Mouse (Mus musculus): Measurements from ENCODE around the gene Uqcc1. TPM values are rescaled to one million over a fixed set of nuclear protein-coding genes. Genes with fewer than 3 reads are reported as not detected.
A peak's percentile ranks its signal among the peaks of the same experiment; 100 is the strongest.

The Uqcc1 gene
- polyA plus RNA-seq, 1 experiment from 2014 or later = 72.7 TPM

DNA sequence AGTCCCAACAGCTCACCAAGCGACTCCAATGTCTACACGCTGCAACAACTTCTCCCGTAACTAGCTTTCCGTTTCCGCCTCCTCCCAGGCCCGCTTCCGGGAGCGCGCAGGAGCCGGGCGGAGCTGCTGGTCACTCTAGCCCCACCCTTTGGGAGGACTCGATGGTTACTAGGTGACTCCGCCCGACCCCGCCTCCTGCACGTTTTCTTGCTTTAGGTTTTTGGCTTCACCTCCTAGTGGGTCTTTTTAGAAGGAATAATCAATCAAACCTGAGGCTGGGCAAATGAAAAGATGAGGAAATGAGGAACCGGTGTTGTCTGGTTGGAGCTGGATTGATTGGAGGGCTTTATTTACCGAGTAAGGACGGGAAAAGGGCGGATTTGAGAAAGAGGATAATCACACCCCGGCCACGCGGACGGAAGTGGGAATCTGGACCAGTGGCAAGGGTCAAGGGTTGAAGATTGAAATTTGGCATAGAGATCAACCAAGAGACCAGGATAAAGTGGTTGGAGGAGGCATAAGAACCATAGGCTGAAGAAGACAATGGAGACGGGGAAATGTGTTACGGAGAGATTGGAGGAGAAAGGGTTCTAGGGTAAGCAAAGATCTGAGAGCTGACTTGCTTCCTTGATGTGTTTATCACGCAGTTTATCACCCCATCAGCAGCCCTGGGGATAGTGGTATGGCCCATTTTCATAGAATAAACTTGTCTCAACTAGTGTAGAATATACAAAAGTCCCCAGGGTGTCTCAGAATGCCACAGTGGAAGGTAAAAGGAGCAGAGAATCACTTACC is 103.3 kb downstream of the Uqcc1 start, which contains the start of gene Eif6:
TSS of gene Eif6 (minus strand) at position 296 of the 795 bp plus-strand sequence.
- H3K9ac ChIP-seq = peak within 1 kb of the TSS; percentile 64
- 2% methylated on average over 27 of the region's 27 CpGs for WGBS
- H3K4me3 ChIP-seq (replicated peaks; ENCODE audit: low read length) = peak within 1 kb of the TSS; percentile 76
- peak within 1 kb of the TSS; percentile 86 for H3K4me2 ChIP-seq (replicated peaks)
- no peaks in the 10 kb centered on the region for H3K9me3 ChIP-seq (ENCODE audit: control insufficient read depth, low read length)
- H3K36me3 ChIP-seq (replicated peaks; ENCODE audit: control insufficient read depth, insufficient read depth) = peaks cover 24% of the 10 kb centered on the region
- DNase-seq (ENCODE audit: low spot score) (peak; percentile 91), ATAC-seq (ENCODE audit: low FRiP score) (peak; percentile 92)
- H3K27ac ChIP-seq = peak within 1 kb of the TSS; percentile 87
- H3K4me1 ChIP-seq (replicated peaks; ENCODE audit: control insufficient read depth, insufficient read depth, low read length) = peaks cover 14% of the 10 kb centered on the region
- no peaks in the 10 kb centered on the region for H3K27me3 ChIP-seq (ENCODE audit: control insufficient read depth, insufficient read depth, low read length)

DNA sequence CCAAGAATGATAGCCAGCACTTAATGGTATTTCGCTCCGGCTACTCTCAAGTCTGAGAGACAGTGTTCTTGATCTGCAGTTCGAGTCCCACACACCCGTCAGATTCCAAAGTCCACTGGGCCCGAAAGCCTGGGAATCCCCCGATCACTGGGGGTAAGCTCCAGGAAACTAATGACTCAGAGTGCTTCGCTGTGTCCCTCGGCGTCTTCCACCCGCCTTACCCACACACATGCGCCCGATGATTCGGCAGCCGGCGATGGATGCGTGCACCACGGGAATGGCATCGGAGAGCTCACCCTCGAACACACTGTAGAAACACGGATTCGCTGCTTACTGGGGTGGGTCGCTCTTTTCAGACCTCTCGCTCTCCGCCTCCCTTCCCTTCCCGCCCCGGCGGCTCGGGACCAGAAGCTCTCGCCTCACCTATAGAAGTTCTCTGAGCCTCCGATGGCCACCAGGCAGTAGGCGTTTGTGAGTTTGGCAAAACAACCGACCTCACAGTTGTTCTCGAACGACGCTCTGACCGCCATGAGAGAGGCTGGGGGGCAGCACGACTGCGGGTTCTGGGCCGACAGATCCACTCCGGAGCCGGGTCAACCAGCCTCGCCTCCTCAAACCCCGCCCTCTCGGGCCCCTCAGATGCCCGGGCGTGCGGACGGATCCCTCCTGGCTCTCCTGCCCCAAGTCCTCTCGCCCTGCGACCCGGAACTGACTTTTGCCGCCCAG is 104.0 kb downstream of the Uqcc1 start:
- no peak for DNase-seq (ENCODE audit: low spot score)
- Histone ChIP-seq H3K36me3 (replicated peaks; ENCODE audit: control insufficient read depth, insufficient read depth) (peaks cover 32% of the 10 kb centered on the region), H3K27ac (peak overlapping the region; percentile 65), H3K4me1 (replicated peaks; ENCODE audit: control insufficient read depth, insufficient read depth, low read length) (peaks cover 14% of the 10 kb centered on the region), H3K9me3 (ENCODE audit: control insufficient read depth, low read length) (no peaks in the 10 kb centered on the region), H3K4me2 (replicated peaks) (peak overlapping the region; percentile 86), H3K9ac (peak overlapping the region; percentile 64), H3K27me3 (ENCODE audit: control insufficient read depth, insufficient read depth, low read length) (no peaks in the 10 kb centered on the region), H3K4me3 (replicated peaks; ENCODE audit: low read length) (peak overlapping the region; percentile 76)
- 0 out of 2 replicates have a peak, but pooled peaks have one; percentile 7 for ATAC-seq (ENCODE audit: low FRiP score)
- WGBS = 3% methylated on average over 52 of the region's 52 CpGs

DNA sequence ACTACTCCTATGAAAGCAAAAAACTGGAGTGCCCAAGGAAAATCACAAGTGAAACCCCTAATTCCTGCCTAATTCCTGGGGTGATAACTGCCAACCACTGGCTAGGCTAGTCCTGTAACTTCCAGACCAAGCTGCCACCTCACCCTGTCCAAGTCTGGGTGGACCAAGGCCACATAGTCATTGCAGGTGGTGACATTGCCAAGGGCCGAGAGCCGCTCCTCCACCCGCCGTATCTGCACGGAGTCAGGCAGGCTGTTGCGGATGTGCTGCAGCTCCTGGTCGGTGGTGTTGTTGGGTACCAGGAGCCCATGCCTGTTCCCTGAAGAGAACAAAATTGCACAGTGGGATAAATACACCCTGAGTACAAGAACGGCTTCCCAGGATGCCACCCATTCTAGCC is 106.4 kb downstream of the Uqcc1 start:
- DNase-seq (ENCODE audit: low spot score) = no peak
- no peaks in the 10 kb centered on the region for H3K9me3 ChIP-seq (ENCODE audit: control insufficient read depth, low read length)
- H3K9ac ChIP-seq = no peak overlapping the region

GRCm38 (mm10) chr2:155820779-155821178 is 109.3 kb downstream of the Uqcc1 start:
- Histone ChIP-seq H3K27ac (no peak overlapping the region), H3K4me2 (replicated peaks) (no peak overlapping the region), H3K4me3 (replicated peaks; ENCODE audit: low read length) (no peak overlapping the region), H3K27me3 (ENCODE audit: control insufficient read depth, insufficient read depth, low read length) (no peaks in the 10 kb centered on the region), H3K9ac (no peak overlapping the region), H3K36me3 (replicated peaks; ENCODE audit: control insufficient read depth, insufficient read depth) (peaks cover 63% of the 10 kb centered on the region), H3K9me3 (ENCODE audit: control insufficient read depth, low read length) (no peaks in the 10 kb centered on the region), H3K4me1 (replicated peaks; ENCODE audit: control insufficient read depth, insufficient read depth, low read length) (peaks cover 18% of the 10 kb centered on the region)
- ATAC-seq (ENCODE audit: low FRiP score) (no peak), DNase-seq (ENCODE audit: low spot score) (no peak)
- 91% methylated on average over 5 of the region's 5 CpGs for WGBS

More for the DNA sequence above, 106.4 kb downstream of the Uqcc1 start:
- Histone ChIP-seq H3K4me3 (replicated peaks; ENCODE audit: low read length) (no peak overlapping the region), H3K4me1 (replicated peaks; ENCODE audit: control insufficient read depth, insufficient read depth, low read length) (peaks cover 19% of the 10 kb centered on the region), H3K27ac (no peak overlapping the region), H3K4me2 (replicated peaks) (no peak overlapping the region), H3K36me3 (replicated peaks; ENCODE audit: control insufficient read depth, insufficient read depth) (peaks cover 48% of the 10 kb centered on the region), H3K27me3 (ENCODE audit: control insufficient read depth, insufficient read depth, low read length) (no peaks in the 10 kb centered on the region)
- ATAC-seq (ENCODE audit: low FRiP score) = no peak
- WGBS = over 99% methylated on average over 8 of the region's 8 CpGs

DNA sequence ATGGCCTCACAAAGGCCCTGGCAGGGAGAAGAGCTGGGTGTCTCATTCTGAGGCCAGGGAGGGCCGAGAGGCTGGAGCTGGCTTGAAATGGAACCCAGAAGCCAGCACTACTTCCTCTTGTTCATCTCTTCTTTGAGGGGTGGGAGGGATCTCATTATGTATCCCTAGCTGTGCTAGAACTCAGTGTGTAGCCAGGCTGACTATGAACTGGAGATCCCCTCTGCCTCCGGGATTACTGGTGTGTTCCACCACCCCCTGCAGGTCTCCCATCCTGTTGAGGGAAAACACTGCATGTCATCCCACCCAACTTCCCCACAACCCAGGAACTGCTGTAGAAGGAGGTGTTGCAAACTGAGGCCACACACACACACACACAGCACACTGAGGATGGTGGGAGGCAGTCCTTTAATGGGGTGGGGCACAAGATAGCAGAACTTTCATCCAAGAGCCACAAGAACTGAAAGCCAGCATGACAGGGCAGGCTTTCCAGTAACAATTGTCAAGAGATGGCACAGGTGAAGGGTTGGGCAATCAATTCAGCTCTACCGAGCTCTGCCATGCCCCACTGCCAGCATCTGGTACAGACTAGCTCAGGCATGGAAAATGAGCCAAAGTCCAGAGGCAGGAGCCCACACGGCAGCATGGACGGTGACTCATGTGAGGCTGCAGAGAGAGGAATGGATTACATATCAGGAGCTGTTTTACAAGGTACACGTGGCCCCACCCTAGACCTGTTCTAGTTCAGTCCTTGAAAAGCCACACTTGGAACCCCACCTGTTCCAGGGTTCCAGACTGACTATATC is 110.5 kb downstream of the Uqcc1 start:
- Histone ChIP-seq H3K36me3 (replicated peaks; ENCODE audit: control insufficient read depth, insufficient read depth) (peaks cover 74% of the 10 kb centered on the region), H3K9me3 (ENCODE audit: control insufficient read depth, low read length) (no peaks in the 10 kb centered on the region), H3K4me2 (replicated peaks) (peak overlapping the region; percentile 92), H3K4me1 (replicated peaks; ENCODE audit: control insufficient read depth, insufficient read depth, low read length) (peaks cover 16% of the 10 kb centered on the region), H3K9ac (peak overlapping the region; percentile 86), H3K4me3 (replicated peaks; ENCODE audit: low read length) (peak overlapping the region; percentile 56), H3K27me3 (ENCODE audit: control insufficient read depth, insufficient read depth, low read length) (no peaks in the 10 kb centered on the region), H3K27ac (peak overlapping the region; percentile 87)
- peak; percentile 19; the same call in 1 of the 2 replicates for ATAC-seq (ENCODE audit: low FRiP score)
- WGBS = 57% methylated on average over 6 of the region's 6 CpGs
- no peak for DNase-seq (ENCODE audit: low spot score)

DNA sequence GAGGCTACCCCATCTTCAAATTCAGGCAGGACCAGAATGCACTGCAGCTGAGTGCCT is 110.9 kb downstream of the Uqcc1 start, which contains the start of gene BC029722:
TSS of gene BC029722 (minus strand) at position 35 of the 57 bp plus-strand sequence.
- Histone ChIP-seq H3K27ac (peak within 1 kb of the TSS; percentile 87), H3K4me1 (replicated peaks; ENCODE audit: control insufficient read depth, insufficient read depth, low read length) (peaks cover 16% of the 10 kb centered on the region), H3K36me3 (replicated peaks; ENCODE audit: control insufficient read depth, insufficient read depth) (peaks cover 78% of the 10 kb centered on the region), H3K9ac (peak within 1 kb of the TSS; percentile 86), H3K4me3 (replicated peaks; ENCODE audit: low read length) (peak within 1 kb of the TSS; percentile 56), H3K27me3 (ENCODE audit: control insufficient read depth, insufficient read depth, low read length) (no peaks in the 10 kb centered on the region), H3K9me3 (ENCODE audit: control insufficient read depth, low read length) (no peaks in the 10 kb centered on the region), H3K4me2 (replicated peaks) (peak within 1 kb of the TSS; percentile 92)
- ATAC-seq (ENCODE audit: low FRiP score) (no peak), DNase-seq (ENCODE audit: low spot score) (no peak)

DNA sequence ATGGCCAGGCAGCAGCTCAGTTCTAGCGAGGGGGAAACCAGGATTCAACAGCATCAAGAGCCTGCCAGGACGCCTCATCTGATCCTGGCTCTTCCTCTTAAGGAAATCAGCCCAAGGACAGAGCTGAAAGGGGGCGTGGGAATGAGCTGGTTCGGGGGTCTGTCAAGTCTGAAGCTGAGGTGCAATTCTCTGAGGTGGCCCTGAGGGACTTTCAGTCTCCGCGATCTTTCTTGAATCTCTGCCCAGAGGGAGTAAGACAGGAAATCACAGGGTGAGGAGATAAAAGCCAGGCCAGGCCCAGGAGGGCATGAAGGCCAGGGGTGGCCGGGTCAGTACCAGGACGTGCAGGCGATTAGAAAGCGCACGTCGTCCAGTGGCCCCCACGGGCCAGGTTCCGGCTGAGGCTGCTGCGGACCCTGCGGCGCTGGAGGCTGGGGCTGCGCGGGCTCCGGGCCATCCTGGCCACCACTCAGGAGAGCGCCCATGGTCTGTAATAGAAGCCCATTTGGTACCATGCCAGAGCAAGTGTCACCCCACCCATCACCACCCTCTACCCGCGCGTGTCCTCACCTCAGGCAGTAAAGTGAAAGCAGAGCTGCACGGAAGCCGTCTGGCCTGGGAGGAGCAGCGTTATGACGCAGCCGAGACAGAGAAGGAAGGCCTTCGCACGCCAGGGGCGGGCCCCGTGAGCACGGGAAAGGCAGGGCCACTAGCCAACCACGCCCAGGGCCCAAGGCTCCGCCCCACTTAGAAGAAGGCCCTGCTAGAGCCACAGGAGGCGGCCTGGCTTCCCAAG is 111.3 kb downstream of the Uqcc1 start:
- Histone ChIP-seq H3K9me3 (ENCODE audit: control insufficient read depth, low read length) (no peaks in the 10 kb centered on the region), H3K36me3 (replicated peaks; ENCODE audit: control insufficient read depth, insufficient read depth) (peaks cover 78% of the 10 kb centered on the region), H3K4me2 (replicated peaks) (peak overlapping the region; percentile 92), H3K4me1 (replicated peaks; ENCODE audit: control insufficient read depth, insufficient read depth, low read length) (peaks cover 16% of the 10 kb centered on the region), H3K27me3 (ENCODE audit: control insufficient read depth, insufficient read depth, low read length) (no peaks in the 10 kb centered on the region), H3K4me3 (replicated peaks; ENCODE audit: low read length) (peak overlapping the region; percentile 56), H3K9ac (peak overlapping the region; percentile 86), H3K27ac (peak overlapping the region; percentile 87)
- WGBS = 2% methylated on average over 35 of the region's 37 CpGs
- DNase-seq (ENCODE audit: low spot score) (peak; percentile 85), ATAC-seq (ENCODE audit: low FRiP score) (peak; percentile 92)

- 80% methylated on average over 10 of the region's 10 CpGs for WGBS
- Histone ChIP-seq H3K27me3 (ENCODE audit: control insufficient read depth, insufficient read depth, low read length) (no peaks in the 10 kb centered on the region), H3K9ac (peak overlapping the region; percentile 86), H3K36me3 (replicated peaks; ENCODE audit: control insufficient read depth, insufficient read depth) (peaks cover 69% of the 10 kb centered on the region), H3K4me3 (replicated peaks; ENCODE audit: low read length) (no peak overlapping the region), H3K4me2 (replicated peaks) (peak overlapping the region; percentile 92), H3K9me3 (ENCODE audit: control insufficient read depth, low read length) (no peaks in the 10 kb centered on the region), H3K4me1 (replicated peaks; ENCODE audit: control insufficient read depth, insufficient read depth, low read length) (peaks cover 16% of the 10 kb centered on the region), H3K27ac (no peak overlapping the region)
- DNase-seq (ENCODE audit: low spot score) (no peak), ATAC-seq (ENCODE audit: low FRiP score) (no peak)
These were observed 112.5 kb downstream of the Uqcc1 start for GRCm38 (mm10) chr2:155817301-155818245.

Data from hindbrain, embryonic 14.5 days (tissue).